Mouse (Mus musculus) intestine, embryonic 16.5 days (tissue): ENCODE measurements around the gene Itga3. TPM values are rescaled to one million over a fixed set of nuclear protein-coding genes. Genes with fewer than 3 reads are reported as not detected.

Source experiments
- ATAC-seq: fragments of 200-750 bp; cut with Nextera tagmentation; 2 replicates; pipeline ENCODE4 v1.8.0; 2017; ENCODE audit warnings: moderate TSS enrichment, moderate library complexity
- H3K27ac ChIP-seq: fragments of 300-500 bp; sonication (generic); 2 replicates; pipeline ENCODE4 v1.5.1; 2014; ENCODE audit warnings: mild to moderate bottlenecking, low read length
- H3K27me3 ChIP-seq: fragments of 300-500 bp; sonication (generic); replicated peaks from 2 replicates; pipeline ENCODE4 v1.6.1; 2014; ENCODE audit warnings: low read length, control low read depth, mixed read lengths; ENCODE audit not compliant: control insufficient read depth, insufficient read depth
- H3K36me3 ChIP-seq: fragments of 300-500 bp; sonication (generic); 2 replicates; pipeline ENCODE4 v1.6.1; 2014; ENCODE audit warnings: low read length, control low read depth; ENCODE audit not compliant: control insufficient read depth, insufficient read depth
- H3K4me1 ChIP-seq: fragments of 300-500 bp; sonication (generic); 2 replicates; pipeline ENCODE4 v1.6.1; 2014; ENCODE audit warnings: low read length, control low read depth, mixed read lengths; ENCODE audit not compliant: control insufficient read depth, insufficient read depth
- H3K4me2 ChIP-seq: fragments of 300-500 bp; sonication (generic); 2 replicates; pipeline ENCODE4 v1.6.1; 2014; ENCODE audit warnings: low read depth, low read length, control low read depth
- H3K4me3 ChIP-seq: fragments of 300-500 bp; sonication (generic); 2 replicates; pipeline ENCODE4 v1.5.1; 2014; ENCODE audit warnings: mild to moderate bottlenecking, low read length
- H3K9ac ChIP-seq: fragments of 300-500 bp; sonication (generic); 2 replicates; pipeline ENCODE4 v1.6.1; 2014; ENCODE audit warnings: low read depth, low read length
- H3K9me3 ChIP-seq: fragments of 300-500 bp; sonication (generic); 2 replicates; pipeline ENCODE4 v1.6.1; 2016; ENCODE audit warnings: low read length, control low read depth; ENCODE audit not compliant: control insufficient read depth
- WGBS: fragments of 180-500 bp; shearing (Covaris S2); extraction: QIAGEN DNeasy Blood & Tissue Kit; methylation state at CpG from one replicate; pipeline ENCODE4 v1.1.7; 2014; 5-methylcytosine and 5-hydroxymethylcytosine counted together
- polyA plus RNA-seq: library from polyadenylated mRNA; unstranded; fragments of >200 nt; fragmentation: Nextera tagmentation; extraction: Ambion mirVana; gene quantifications from 2 replicates; pipeline ENCODE4 v1.2.1, GENCODE M21; 2015

The Itga3 gene
- polyA plus RNA-seq, 1 experiment from 2014 or later, result 35.7 TPM

- Histone ChIP-seq H3K4me2 (no peak overlapping the region), H3K9me3 (no peaks in the 10 kb centered on the region), H3K9ac (no peak overlapping the region), H3K4me1 (peaks cover 28% of the 10 kb centered on the region), H3K27me3 (no peaks in the 10 kb centered on the region), H3K36me3 (peaks cover 14% of the 10 kb centered on the region; the same call in 1 of the 2 replicates), H3K4me3 (no peak overlapping the region), H3K27ac (no peak overlapping the region)
- ATAC-seq, result no peak
- 81% methylated on average over 12 of the region's 12 CpGs for WGBS
Measured at GRCm38 (mm10) chr11:95004136-95004936, 72.3 kb downstream of the Itga3 start.

- Histone ChIP-seq H3K4me3 (no peak overlapping the region), H3K9me3 (no peaks in the 10 kb centered on the region), H3K27me3 (no peaks in the 10 kb centered on the region), H3K4me2 (no peak overlapping the region), H3K27ac (no peak overlapping the region), H3K36me3 (peaks cover 19% of the 10 kb centered on the region; the same call in 1 of the 2 replicates), H3K9ac (no peak overlapping the region), H3K4me1 (peaks cover 26% of the 10 kb centered on the region)
- WGBS, result 93% methylated on average over 8 of the region's 8 CpGs
- no peak for ATAC-seq
Measured at GRCm38 (mm10) chr11:95002705-95003104, 73.9 kb downstream of the Itga3 start.

GRCm38 (mm10) chr11:95001584-95002347 lies 74.8 kb downstream of the Itga3 start:
- Histone ChIP-seq H3K4me1 (peaks cover 27% of the 10 kb centered on the region), H3K4me3 (no peak overlapping the region), H3K4me2 (no peak overlapping the region), H3K36me3 (peaks cover 19% of the 10 kb centered on the region; the same call in 1 of the 2 replicates), H3K27ac (no peak overlapping the region), H3K9me3 (no peaks in the 10 kb centered on the region), H3K27me3 (no peaks in the 10 kb centered on the region), H3K9ac (no peak overlapping the region)
- ATAC-seq, result no peak
- 87% methylated on average over 21 of the region's 21 CpGs for WGBS

GRCm38 (mm10) chr11:95001058-95001457 lies 75.5 kb downstream of the Itga3 start:
- H3K4me2 ChIP-seq, result 0 out of 2 replicates have a peak overlapping the region, but pooled peaks have one; percentile 3
- peak overlapping the region; percentile 38 for H3K27ac ChIP-seq
- H3K27me3 ChIP-seq, result no peaks in the 10 kb centered on the region
- H3K9me3 ChIP-seq, result no peaks in the 10 kb centered on the region
- peaks cover 19% of the 10 kb centered on the region; the same call in 1 of the 2 replicates for H3K36me3 ChIP-seq
- peak; percentile 21 for ATAC-seq
- peaks cover 26% of the 10 kb centered on the region for H3K4me1 ChIP-seq
- H3K4me3 ChIP-seq, result no peak overlapping the region
- H3K9ac ChIP-seq, result no peak overlapping the region
- WGBS, result 2% methylated on average over 8 of the region's 8 CpGs

- peak; percentile 12; the same call in 1 of the 2 replicates for ATAC-seq
- Histone ChIP-seq H3K4me1 (peaks cover 27% of the 10 kb centered on the region), H3K27ac (peak overlapping the region; percentile 38), H3K4me3 (no peak overlapping the region), H3K9me3 (no peaks in the 10 kb centered on the region), H3K4me2 (0 out of 2 replicates have a peak overlapping the region, but pooled peaks have one; percentile 3), H3K27me3 (no peaks in the 10 kb centered on the region), H3K36me3 (peaks cover 19% of the 10 kb centered on the region; the same call in 1 of the 2 replicates), H3K9ac (no peak overlapping the region)
- 38% methylated on average over 4 of the region's 4 CpGs for WGBS
Measured at GRCm38 (mm10) chr11:95000548-95000947, 76.1 kb downstream of the Itga3 start.

GRCm38 (mm10) chr11:95000128-95000527 lies 76.5 kb downstream of the Itga3 start:
- Histone ChIP-seq H3K9ac (no peak overlapping the region), H3K9me3 (no peaks in the 10 kb centered on the region), H3K27me3 (no peaks in the 10 kb centered on the region), H3K27ac (peak overlapping the region; percentile 27; the same call in 1 of the 2 replicates), H3K4me3 (no peak overlapping the region), H3K36me3 (peaks cover 19% of the 10 kb centered on the region; the same call in 1 of the 2 replicates), H3K4me2 (no peak overlapping the region), H3K4me1 (peaks cover 31% of the 10 kb centered on the region)
- no peak for ATAC-seq
- 73% methylated on average over 8 of the region's 8 CpGs for WGBS

GRCm38 (mm10) chr11:94998041-94998531 lies 78.5 kb downstream of the Itga3 start:
- H3K9ac ChIP-seq, result peak overlapping the region; percentile 1; the same call in 1 of the 2 replicates
- H3K4me2 ChIP-seq, result no peak overlapping the region
- peak overlapping the region; percentile 3; the same call in 1 of the 2 replicates for H3K27ac ChIP-seq
- H3K36me3 ChIP-seq, result peaks cover 13% of the 10 kb centered on the region; the same call in 1 of the 2 replicates
- H3K4me1 ChIP-seq, result peaks cover 52% of the 10 kb centered on the region
- no peak overlapping the region for H3K4me3 ChIP-seq
- 75% methylated on average over 16 of the region's 16 CpGs for WGBS
- peak; percentile 22 for ATAC-seq
- H3K9me3 ChIP-seq, result no peaks in the 10 kb centered on the region
- no peaks in the 10 kb centered on the region for H3K27me3 ChIP-seq

- peaks cover 12% of the 10 kb centered on the region; the same call in 1 of the 2 replicates for H3K36me3 ChIP-seq
- peak overlapping the region; percentile 1; the same call in 1 of the 2 replicates for H3K9ac ChIP-seq
- H3K27me3 ChIP-seq, result no peaks in the 10 kb centered on the region
- H3K9me3 ChIP-seq, result no peaks in the 10 kb centered on the region
- no peak overlapping the region for H3K4me2 ChIP-seq
- 45% methylated on average over 5 of the region's 5 CpGs for WGBS
- no peak overlapping the region for H3K27ac ChIP-seq
- H3K4me3 ChIP-seq, result no peak overlapping the region
- peaks cover 57% of the 10 kb centered on the region for H3K4me1 ChIP-seq
- ATAC-seq, result peak; percentile 81
Measured at GRCm38 (mm10) chr11:94997596-94997995, 79.0 kb downstream of the Itga3 start.

GRCm38 (mm10) chr11:94996984-94997383 lies 79.6 kb downstream of the Itga3 start:
- no peak overlapping the region for H3K4me3 ChIP-seq
- no peak for ATAC-seq
- no peak overlapping the region for H3K4me2 ChIP-seq
- H3K27ac ChIP-seq, result no peak overlapping the region
- no peaks in the 10 kb centered on the region for H3K27me3 ChIP-seq
- no peak overlapping the region for H3K9ac ChIP-seq
- peaks cover 63% of the 10 kb centered on the region for H3K4me1 ChIP-seq
- no peaks in the 10 kb centered on the region for H3K9me3 ChIP-seq
- peaks cover 7% of the 10 kb centered on the region; the same call in 1 of the 2 replicates for H3K36me3 ChIP-seq
- WGBS, result 87% methylated on average over 6 of the region's 6 CpGs
